Mouse (Mus musculus) gastrocnemius, postnatal 36 days (tissue): Measurements from ENCODE around the gene Exoc8. TPM values are rescaled to one million over a fixed set of nuclear protein-coding genes. Genes with fewer than 3 reads are reported as not detected.
A peak's percentile ranks its signal among the peaks of the same experiment; 100 is the strongest.

Experiments
- DNase-seq, 2 experiments: peaks; one replicate each; pipeline ENCODE4 v3.0.0; 2022
- intact Hi-C: fragments of 180-260 bp; cut with DNase I; formaldehyde crosslinking; loops from one replicate; pipeline ENCODE4 v1.15.1; 2025
- total RNA-seq, 2 experiments: library from RNA; stranded (reverse); gene quantifications; 2 replicates each; pipeline ENCODE4 v1.2.3; 2021

Gene Exoc8
- total RNA-seq, 2 experiments from 2014 or later: 6.3 to 8.0 TPM

DNA sequence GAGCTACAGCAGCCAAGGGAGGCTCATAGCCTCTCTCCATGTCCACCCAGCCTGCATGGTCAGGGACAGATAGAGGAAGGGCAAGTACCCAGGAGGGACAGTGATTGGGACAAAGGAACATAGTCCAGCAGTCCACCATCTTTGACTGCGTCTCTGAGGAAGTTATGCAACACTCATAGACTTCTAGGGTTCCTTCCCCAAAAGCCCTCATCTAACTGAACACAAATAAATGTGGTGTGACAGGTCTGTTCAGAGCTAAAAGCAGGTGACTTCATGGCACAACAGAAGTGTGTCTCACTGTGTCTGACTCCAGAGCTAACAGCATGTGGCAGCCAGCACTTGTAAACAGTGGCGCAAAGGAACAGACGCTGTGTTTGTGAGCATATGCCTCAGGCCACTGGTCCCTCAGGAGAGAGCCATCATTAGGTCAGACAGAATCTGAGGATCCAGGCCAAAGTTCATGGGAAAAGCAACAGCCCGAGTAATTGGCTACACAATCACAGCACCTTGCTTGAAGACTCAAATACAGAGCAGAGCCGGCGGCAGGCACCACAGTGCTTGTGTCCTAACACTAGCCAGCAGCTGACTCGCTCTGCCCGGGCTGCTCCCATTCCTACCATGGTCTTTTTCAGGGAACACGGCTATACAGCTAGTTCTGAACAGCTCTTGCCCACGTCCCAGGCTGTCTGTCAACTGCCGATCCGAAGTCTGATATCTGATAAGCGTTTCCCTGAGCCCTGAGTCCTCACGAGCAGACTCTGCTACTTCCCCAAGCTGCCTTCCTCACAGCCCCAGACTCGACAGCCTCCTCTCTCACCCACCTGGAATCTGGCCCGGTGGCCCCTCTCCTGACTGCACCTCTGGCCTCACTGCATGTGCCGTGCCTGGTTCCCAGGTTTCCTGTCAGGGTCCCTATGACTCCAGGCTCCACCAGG is 14.7 kb upstream of the Exoc8 start:
- no peak for DNase-seq
- intact Hi-C loops: loop anchor here (5.0 kb wide), 1 partner anchor 35 kb away; the partner anchor contains the start of gene Egln1

DNA sequence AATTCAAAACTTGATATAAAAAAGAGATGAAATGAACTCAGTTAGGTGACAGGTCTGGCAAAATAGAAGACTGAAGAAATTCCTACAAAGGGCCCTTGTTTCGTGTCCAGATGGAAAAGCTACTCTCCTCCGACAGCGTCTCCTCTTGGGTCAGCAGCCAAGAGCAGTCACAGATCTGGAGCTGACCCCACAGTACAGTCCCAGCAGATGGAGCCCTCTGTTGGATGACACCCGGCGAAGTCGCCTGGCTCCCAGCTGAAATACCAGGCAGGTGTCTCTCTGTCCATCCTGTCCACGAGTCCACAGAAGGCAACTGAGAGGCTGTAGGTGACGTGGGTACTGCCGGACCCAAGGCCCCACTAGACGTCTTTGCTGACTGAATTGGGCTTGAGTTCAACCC is 12.8 kb upstream of the Exoc8 start:
- no peak for DNase-seq
- intact Hi-C loops: loop anchor here (5.0 kb wide), 1 partner anchor 37 kb away; the partner anchor contains the start of gene Egln1

DNA sequence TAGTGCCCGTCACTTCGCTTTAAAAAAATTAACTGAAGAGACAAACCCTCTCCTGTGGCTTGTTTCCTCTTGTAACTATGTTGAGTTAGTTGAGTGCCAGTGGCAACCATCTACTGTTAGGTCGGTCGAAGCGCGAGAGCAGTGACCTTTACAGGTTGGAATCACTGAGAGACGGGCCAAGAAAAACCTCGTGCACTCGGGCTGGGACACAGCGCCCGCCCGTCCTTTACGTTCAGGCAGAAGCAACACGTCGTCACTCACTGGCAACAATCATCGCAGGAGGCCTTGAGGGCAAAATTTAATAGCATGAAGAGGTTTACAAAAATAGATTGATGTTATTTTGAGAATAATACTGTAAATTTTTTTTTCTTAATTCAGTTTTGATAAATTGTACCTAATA is 12.4 kb upstream of the Exoc8 start:
- intact Hi-C loops: loop anchor here (5.0 kb wide), 1 partner anchor 37 kb away; the partner anchor contains the start of gene Egln1
- DNase-seq: no peak

DNA sequence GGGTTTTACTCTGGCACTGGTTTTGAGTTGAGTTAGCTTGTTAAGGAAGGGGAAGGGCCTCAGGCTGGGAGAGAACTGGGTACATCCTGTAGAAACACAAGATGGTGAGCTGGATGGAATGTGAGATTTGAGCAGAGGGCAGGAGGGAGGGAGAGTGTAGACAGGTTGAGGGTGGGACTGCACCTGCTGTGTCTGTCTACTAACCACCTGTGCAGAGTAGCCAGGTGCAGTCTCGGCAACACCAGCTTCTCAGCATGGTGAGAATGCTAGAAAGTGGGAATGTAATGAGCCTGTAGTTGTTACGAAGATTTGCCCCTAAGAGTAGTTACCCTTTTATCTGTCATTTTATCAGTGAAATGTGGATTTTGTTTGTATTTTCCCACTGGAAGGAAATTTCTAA is 8.0 kb upstream of the Exoc8 start:
- DNase-seq: no peak
- intact Hi-C loops: no loop called here

GRCm38 (mm10) chr8:124903198-124903597 is 5.7 kb upstream of the Exoc8 start:
- intact Hi-C loops: no loop called here
- DNase-seq: no peak

DNA sequence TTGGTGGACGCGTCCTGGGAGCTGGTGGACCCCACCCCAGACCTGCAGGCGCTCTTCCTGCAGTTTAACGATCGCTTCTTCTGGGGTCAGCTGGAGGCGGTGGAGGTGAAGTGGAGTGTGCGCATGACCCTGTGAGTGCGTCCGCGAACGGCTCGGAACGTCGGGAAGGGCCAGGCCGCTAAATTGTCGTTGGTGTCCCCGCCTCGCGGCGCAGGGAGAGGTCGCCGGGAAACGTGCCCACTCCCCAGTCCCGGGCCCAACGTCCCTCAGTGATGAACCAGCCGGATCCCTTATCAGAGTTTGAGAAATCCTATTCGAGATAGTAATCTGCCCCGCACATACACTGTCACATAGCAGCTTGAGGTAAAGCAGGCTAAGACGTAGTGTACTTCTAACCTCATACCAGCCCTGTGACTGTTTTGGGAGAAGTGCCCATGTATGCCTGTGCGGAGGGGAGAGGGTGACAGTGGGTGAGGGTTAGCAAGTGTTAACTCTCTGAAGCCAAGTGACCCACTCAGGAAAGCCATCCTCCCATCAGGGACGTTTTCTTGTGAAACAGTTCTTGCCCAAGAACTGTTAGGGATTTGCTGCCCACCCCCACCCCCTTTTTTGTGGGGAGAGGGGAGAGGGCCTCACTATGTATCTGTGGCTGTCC is 873 bp upstream of the Exoc8 start:
- no peak for DNase-seq

DNA sequence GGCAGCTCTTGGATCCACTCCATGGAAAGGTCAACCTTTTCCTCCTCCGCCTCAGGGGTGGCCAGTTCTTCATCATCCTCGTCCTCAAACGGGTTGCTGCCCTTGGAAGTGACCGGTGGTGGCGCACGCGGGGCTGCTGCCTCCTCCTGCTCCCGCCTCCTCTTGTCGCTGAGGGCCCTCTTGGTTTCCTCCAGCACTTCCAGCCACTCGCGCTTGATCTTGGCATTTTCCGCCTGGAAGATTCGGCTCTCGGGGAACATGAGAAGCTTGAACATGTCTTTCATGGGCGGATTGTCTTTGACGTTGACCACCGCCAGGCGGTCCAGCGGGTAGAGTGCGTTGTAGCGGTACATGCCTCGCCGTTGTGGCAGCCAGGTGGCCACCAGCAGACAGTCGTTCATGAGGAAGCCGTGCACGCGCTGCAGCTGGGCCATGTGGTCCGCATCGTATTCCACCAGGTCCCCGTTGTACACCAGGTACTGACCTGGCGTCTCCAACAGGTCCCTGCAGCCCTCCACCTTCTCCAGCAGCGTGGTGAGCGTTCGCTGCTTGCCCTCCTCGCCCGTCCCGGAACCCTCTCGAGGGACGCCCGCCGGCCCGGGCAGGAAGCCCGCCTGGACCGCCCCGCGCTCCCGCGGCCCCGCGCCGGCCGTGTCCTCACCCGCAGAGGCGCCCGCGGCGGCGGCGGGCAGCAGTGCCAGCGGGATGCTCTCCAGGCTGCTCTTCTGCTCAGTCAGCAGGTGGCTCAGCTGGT is 696 bp downstream of the Exoc8 start:
- peak; percentile 69 to 70 for DNase-seq
- intact Hi-C loops: loop anchor here (2.0 to 5.0 kb wide), 4 partner anchors 30 to 140 kb away; partner anchors contain the start of genes Egln1 and Tsnax

More for the DNA sequence above, 873 bp upstream of the Exoc8 start:
- intact Hi-C loops: loop anchor here (5.0 kb wide), 2 partner anchors 49 to 139 kb away; partner anchors contain the start of gene Egln1

GRCm38 (mm10) chr8:124896010-124896631 is 1.4 kb downstream of the Exoc8 start:
- no peak for DNase-seq
- intact Hi-C loops: loop anchor here (2.0 to 5.0 kb wide), 4 partner anchors 29 to 141 kb away; partner anchors contain the start of genes Egln1 and Tsnax

DNA sequence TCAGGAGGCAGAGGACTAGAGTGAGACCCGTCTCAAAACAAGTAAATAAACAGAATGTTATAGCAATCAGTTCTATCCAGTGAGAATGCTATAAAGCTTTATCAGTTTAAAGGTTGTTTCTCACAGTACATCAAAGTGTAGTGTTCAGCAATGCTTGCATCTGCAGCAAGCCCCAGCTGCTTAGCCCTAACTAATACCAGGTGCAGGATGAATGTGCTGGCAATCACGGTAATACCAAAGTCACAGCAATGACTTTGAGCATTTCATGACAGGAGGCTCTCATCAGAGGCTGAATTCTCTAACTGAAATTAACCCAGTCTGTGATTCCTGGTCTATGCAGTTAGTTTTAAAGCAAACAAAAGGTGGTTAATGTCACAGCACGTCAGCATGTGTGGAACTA is 4.9 kb downstream of the Exoc8 start:
- intact Hi-C loops: no loop called here
- no peak for DNase-seq

- intact Hi-C loops: no loop called here
- no peak for DNase-seq
Observed at GRCm38 (mm10) chr8:124888385-124888784, 9.1 kb downstream of the Exoc8 start.

GRCm38 (mm10) chr8:124878946-124879526 is 18.5 kb downstream of the Exoc8 start:
- intact Hi-C loops: loop anchor here (5.0 kb wide), 1 partner anchor 148 kb away; no protein-coding TSS in a partner anchor
- no peak for DNase-seq

GRCm38 (mm10) chr8:124878141-124878540 is 19.4 kb downstream of the Exoc8 start:
- no peak for DNase-seq
- intact Hi-C loops: loop anchor here (5.0 kb wide), 1 partner anchor 149 kb away; no protein-coding TSS in a partner anchor

DNA sequence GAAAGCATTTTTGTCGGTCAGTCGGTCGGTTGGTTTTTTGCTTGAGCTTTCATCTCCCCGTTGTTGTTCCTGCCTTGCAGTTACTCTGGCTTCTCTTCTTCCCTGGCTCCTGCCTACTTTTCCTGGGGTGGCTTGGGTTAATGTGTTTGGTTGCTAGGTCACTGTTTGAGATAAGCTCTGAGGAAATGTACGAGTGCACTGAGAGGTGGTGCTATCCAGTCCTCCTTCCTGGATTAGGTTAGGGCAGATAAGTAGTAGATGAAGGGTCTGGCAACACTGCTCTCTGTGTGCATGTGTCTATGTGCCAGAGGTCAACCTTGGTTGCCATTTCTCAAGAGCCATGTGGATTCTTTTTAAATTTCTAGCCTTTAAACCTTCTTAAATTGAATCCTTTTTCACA is 24.8 kb downstream of the Exoc8 start:
- no peak for DNase-seq
- intact Hi-C loops: no loop called here

DNA sequence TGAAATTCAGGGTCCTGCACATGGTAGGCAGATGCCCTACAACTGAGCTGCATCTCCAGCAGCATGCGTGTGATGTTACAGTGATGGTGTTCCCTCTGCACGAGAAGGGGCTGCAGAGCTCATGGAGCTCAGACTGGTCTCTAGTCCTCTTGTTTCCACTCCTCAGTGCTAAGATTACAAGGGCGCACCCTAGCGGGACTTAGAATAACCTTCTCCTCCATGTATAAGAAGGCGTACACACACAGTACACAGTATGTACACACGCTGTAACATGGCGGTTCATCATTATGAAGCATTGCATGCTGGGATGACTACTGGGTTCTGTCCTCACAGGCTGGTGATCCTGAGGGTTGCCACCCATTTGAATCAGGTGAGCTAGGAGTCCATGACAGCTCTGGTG is 25.4 kb downstream of the Exoc8 start:
- DNase-seq: no peak
- intact Hi-C loops: no loop called here

- no peak for DNase-seq
- intact Hi-C loops: no loop called here
Observed at GRCm38 (mm10) chr8:124871474-124871873, 26.0 kb downstream of the Exoc8 start.

- intact Hi-C loops: no loop called here
- no peak for DNase-seq
Observed at GRCm38 (mm10) chr8:124869708-124870107, 27.8 kb downstream of the Exoc8 start.

GRCm38 (mm10) chr8:124867126-124867525 is 30.4 kb downstream of the Exoc8 start:
- no peak for DNase-seq
- intact Hi-C loops: loop anchor here (2.0 kb wide), 1 partner anchor 30 kb away; the partner anchor contains the start of genes Exoc8 and Sprtn

GRCm38 (mm10) chr8:124866669-124867068 is 30.8 kb downstream of the Exoc8 start:
- DNase-seq: no peak
- intact Hi-C loops: loop anchor here (2.0 kb wide), 1 partner anchor 30 kb away; the partner anchor contains the start of genes Exoc8 and Sprtn

DNA sequence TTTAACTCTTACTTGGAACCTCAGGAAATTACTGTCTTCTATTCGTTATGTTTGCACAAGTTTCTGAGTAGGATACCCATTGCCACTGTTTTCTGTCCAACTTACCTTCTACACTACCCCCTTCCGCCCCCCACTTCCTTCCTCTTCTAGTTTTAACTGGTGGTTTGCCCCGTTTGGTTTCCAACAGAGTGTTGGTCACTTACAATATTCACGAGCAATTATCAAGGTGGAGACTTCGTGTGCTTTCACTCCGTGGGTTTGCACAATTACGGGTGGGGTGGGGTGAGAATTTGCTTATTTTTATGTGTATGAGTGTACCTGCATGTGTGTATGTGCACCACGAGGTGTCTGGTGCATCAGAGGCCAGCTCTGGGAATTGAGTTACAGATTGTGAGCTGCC is 33.8 kb downstream of the Exoc8 start:
- intact Hi-C loops: no loop called here
- no peak for DNase-seq
